Mouse (Mus musculus): Measurements from ENCODE around the gene Plvap. TPM values are rescaled to one million over a fixed set of nuclear protein-coding genes. Genes with fewer than 3 reads are reported as not detected.

The Plvap gene
- total RNA-seq, 2 experiments from 2014 or later: 200 to 203 TPM

GRCm38 (mm10) chr8:71466198-71466597 is 45.4 kb downstream of the Plvap start:
- DNase-seq: no peak

GRCm38 (mm10) chr8:71465733-71466132 is 45.8 kb downstream of the Plvap start:
- no peak for DNase-seq

GRCm38 (mm10) chr8:71464513-71465500 is 46.7 kb downstream of the Plvap start, which contains the start of gene Mrpl34:
Gene Mrpl34 (plus strand): TSS chr8:71464959.
- DNase-seq: peak; percentile 96 to 98

GRCm38 (mm10) chr8:71463188-71464033 is 48.1 kb downstream of the Plvap start, which contains the start of gene Abhd8:
Gene Abhd8 (minus strand): TSS chr8:71463655.
- peak; percentile 97 to 98 for DNase-seq

- DNase-seq: peak; percentile 66 to 77
Measured at GRCm38 (mm10) chr8:71462786-71463185, 48.8 kb downstream of the Plvap start.

GRCm38 (mm10) chr8:71462191-71462590 is 49.4 kb downstream of the Plvap start:
- DNase-seq: no peak

GRCm38 (mm10) chr8:71461152-71461840 is 50.3 kb downstream of the Plvap start:
- DNase-seq: no peak

GRCm38 (mm10) chr8:71460716-71461115 is 50.8 kb downstream of the Plvap start:
- DNase-seq: peak in 1 of 2 experiments; percentile 56

GRCm38 (mm10) chr8:71457659-71458270 is 53.8 kb downstream of the Plvap start:
- no peak for DNase-seq

- no peak for DNase-seq
Measured at GRCm38 (mm10) chr8:71456906-71457305, 54.6 kb downstream of the Plvap start.

- no peak for DNase-seq
Measured at GRCm38 (mm10) chr8:71454668-71455067, 56.9 kb downstream of the Plvap start.

- no peak for DNase-seq
Measured at GRCm38 (mm10) chr8:71452669-71453068, 58.9 kb downstream of the Plvap start.

GRCm38 (mm10) chr8:71451777-71452176 is 59.8 kb downstream of the Plvap start:
- DNase-seq: no peak

- DNase-seq: no peak
Measured at GRCm38 (mm10) chr8:71451337-71451736, 60.2 kb downstream of the Plvap start.

Other genes with a start within 250 kb of the Plvap start
- gene Myo9b, start 239.0 kb downstream of the Plvap start, total RNA-seq (2021): 10 to 100 TPM; 32.0 to 41.0 TPM
- 10 to 100 TPM; 13.5 to 16.5 TPM for gene Haus8, start 238.8 kb downstream of the Plvap start, total RNA-seq (2021)
- gene Use1, start 144.9 kb downstream of the Plvap start, total RNA-seq (2021): 100 to 1,000 TPM; 192 to 200 TPM
- gene Ocel1, start 140.5 kb downstream of the Plvap start, total RNA-seq (2021): 10 to 100 TPM; 16.6 to 22.1 TPM
- 10 to 100 TPM; 69.8 to 71.8 TPM for gene Nr2f6, start 129.8 kb downstream of the Plvap start, total RNA-seq (2021)
- gene Ushbp1, start 116.0 kb downstream of the Plvap start, total RNA-seq (2021): 10 to 100 TPM; 12.7 to 20.6 TPM
- gene Babam1, start 114.9 kb downstream of the Plvap start, total RNA-seq (2021): 100 to 1,000 TPM in 1 of 2 experiments, 10 to 100 TPM in 1; 90.6 to 102 TPM
- gene Ankle1, start 105.7 kb downstream of the Plvap start, total RNA-seq (2021): 1 to 10 TPM; 1.1 to 1.4 TPM
- gene Abhd8, start 48.1 kb downstream of the Plvap start, total RNA-seq (2021): 10 to 100 TPM; 56.6 to 81.2 TPM
- 100 to 1,000 TPM in 1 of 2 experiments, 10 to 100 TPM in 1; 91.9 to 111 TPM for gene Mrpl34, start 46.8 kb downstream of the Plvap start, total RNA-seq (2021)
- gene Dda1, start 42.6 kb downstream of the Plvap start, total RNA-seq (2021): 10 to 100 TPM; 57.7 to 62.3 TPM
- 10 to 100 TPM; 14.0 to 15.1 TPM for gene Ano8, start 25.8 kb downstream of the Plvap start, total RNA-seq (2021)
- gene Gtpbp3, start 23.6 kb downstream of the Plvap start, total RNA-seq (2021): 10 to 100 TPM; 22.5 to 23.1 TPM
- gene Ccdc194, start 14.0 kb upstream of the Plvap start, total RNA-seq (2021): not detected
- gene Bst2, start 25.7 kb upstream of the Plvap start, total RNA-seq (2021): 10 to 100 TPM; 65.6 to 87.4 TPM
- gene Mvb12a, start 31.2 kb upstream of the Plvap start, total RNA-seq (2021): 10 to 100 TPM; 65.8 to 78.6 TPM
- gene Tmem221, start 47.1 kb upstream of the Plvap start, total RNA-seq (2021): 1 to 10 TPM; 3.5 to 7.7 TPM
- 1 to 10 TPM in 1 of 2 experiments, under 1 TPM in 1; 0.73 to 1.7 TPM for gene Nxnl1, start 54.8 kb upstream of the Plvap start, total RNA-seq (2021)
- 100 to 1,000 TPM; 177 to 245 TPM for gene Slc27a1, start 57.1 kb upstream of the Plvap start, total RNA-seq (2021)
- gene Pgls, start 80.4 kb upstream of the Plvap start, total RNA-seq (2021): 100 to 1,000 TPM; 137 to 165 TPM
- gene Fam129c, start 85.9 kb upstream of the Plvap start, total RNA-seq (2021): 1 to 10 TPM; 1.8 to 3.7 TPM
- 10 to 100 TPM; 57.4 to 61.8 TPM for gene Colgalt1, start 99.2 kb upstream of the Plvap start, total RNA-seq (2021)
- 1 to 10 TPM; 4.6 to 7.3 TPM for gene Unc13a, start 160.0 kb upstream of the Plvap start, total RNA-seq (2021)
- 10 to 100 TPM; 11.3 to 13.0 TPM for gene Jak3, start 164.5 kb upstream of the Plvap start, total RNA-seq (2021)
- gene Insl3, start 177.5 kb upstream of the Plvap start, total RNA-seq (2021): 1 to 10 TPM; 4.0 to 4.7 TPM
- gene B3gnt3, start 190.0 kb upstream of the Plvap start, total RNA-seq (2021): 1 to 10 TPM; 4.0 to 4.5 TPM
- 1 to 10 TPM in 1 of 2 experiments, under 1 TPM in 1; 0.50 to 3.2 TPM for gene Fcho1, start 214.0 kb upstream of the Plvap start, total RNA-seq (2021)

All from adrenal gland, postnatal 36 days (tissue).